Mouse (Mus musculus): ENCODE data around the gene Lrp1. TPM values are rescaled to one million over a fixed set of nuclear protein-coding genes. Genes with fewer than 3 reads are reported as not detected.
A peak's percentile ranks its signal among the peaks of the same experiment; 100 is the strongest.
"Not testable (repeated sequence)": the region's sequence is repeated elsewhere in the genome, so short reads cannot be mapped to it uniquely, and the experiment has no call there.

Lrp1 gene
- total RNA-seq (2021), result 100 to 1,000 TPM; 264 to 276 TPM
- long read RNA-seq, experiment 1, full-length matches to known transcripts, result 5 of 130 reads
- long read RNA-seq, experiment 1, partial matches to known transcripts, result 114 of 130 reads
- long read RNA-seq, experiment 1, other reads (novel, unspliced or antisense), result 11 of 130 reads
- long read RNA-seq, experiment 2, partial matches to known transcripts, result 68 of 70 reads
- long read RNA-seq, experiment 2, other reads (novel, unspliced or antisense), result 2 of 70 reads

DNA sequence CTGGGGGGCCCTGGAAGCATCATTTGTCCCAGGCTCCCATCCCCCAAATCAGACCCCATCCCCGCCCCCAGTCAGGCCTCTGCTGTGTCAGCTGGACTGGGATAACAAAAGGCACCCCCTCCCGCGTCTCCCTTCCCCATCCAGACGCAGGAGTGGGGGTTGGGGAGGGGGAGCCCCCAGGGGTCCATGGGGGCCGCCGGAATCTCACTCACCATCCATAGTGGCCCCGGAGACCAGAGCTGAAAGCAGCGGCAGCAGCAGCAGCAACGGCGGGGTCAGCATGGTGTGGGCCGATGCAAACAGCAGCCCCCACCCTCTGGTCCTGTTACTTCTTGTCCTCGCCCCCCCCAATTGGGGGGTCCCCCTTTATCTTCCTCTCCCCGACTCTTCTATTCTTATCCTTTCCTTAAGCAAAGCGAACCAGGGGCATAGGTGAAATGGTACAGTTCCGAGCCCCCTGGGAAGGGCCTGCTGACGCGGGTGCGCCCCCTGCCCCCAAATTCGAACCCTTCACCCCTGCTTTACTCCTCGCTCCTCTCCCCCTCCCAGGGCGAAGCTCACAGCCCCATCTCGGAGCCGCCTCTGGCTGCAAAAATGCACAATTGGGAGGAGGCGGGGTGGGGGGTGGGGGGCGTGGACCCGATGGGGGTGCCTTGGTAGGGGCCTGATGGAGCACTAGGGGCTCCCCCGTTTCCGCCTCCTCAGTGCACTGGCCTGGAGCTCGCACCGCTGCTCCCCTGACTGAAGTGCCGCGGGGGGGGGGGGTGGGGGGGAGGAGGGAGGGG is at the start of gene Lrp1:
Gene Lrp1 (minus strand): TSS at position 743 of the 785 bp plus-strand sequence.
- DNase-seq (ENCODE audit: low spot score in 2 of 2), result no peak

DNA sequence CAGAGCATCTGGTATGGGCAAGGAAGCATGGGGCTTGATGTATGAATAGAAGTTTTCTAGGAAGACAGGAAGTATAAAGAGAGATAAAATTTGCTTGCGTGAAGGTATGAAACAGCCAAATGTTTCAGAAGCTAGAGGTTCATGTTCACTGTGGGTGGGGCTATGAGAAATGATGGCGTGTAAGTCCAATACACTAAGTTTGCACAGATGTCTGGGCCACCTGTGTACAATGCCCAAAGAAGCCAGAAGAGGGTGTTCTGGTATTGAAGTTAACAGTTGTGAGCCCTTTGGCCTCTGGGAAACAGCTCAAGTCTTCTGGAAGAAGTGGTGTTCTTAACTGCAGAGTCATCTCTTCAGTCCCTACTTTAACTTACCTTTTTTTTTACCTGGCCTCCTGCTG is 49.2 kb upstream of the Lrp1 start:
- no peak for DNase-seq (ENCODE audit: low spot score in 2 of 2)

DNA sequence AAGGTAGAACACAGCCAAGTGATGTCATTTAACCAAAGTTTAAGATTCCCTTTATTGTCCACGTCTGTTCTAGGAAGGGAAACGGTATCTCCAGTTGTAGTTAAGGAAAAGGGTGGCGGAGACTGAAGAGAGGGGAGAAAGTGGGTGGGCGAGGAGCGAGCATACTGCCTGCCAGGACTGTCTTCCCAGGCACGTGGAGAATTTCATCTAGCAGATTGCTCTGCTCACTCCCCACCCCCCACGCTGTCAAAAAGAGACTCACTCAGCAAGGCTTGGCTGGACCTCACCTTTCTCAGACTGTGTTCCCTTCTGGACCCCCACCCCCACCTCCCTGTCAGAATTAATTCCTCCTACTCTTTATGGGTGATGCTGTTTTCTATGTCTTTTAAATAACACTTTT is 48.2 kb upstream of the Lrp1 start:
- DNase-seq (ENCODE audit: low spot score in 2 of 2), result peak; percentile 39 to 69

DNA sequence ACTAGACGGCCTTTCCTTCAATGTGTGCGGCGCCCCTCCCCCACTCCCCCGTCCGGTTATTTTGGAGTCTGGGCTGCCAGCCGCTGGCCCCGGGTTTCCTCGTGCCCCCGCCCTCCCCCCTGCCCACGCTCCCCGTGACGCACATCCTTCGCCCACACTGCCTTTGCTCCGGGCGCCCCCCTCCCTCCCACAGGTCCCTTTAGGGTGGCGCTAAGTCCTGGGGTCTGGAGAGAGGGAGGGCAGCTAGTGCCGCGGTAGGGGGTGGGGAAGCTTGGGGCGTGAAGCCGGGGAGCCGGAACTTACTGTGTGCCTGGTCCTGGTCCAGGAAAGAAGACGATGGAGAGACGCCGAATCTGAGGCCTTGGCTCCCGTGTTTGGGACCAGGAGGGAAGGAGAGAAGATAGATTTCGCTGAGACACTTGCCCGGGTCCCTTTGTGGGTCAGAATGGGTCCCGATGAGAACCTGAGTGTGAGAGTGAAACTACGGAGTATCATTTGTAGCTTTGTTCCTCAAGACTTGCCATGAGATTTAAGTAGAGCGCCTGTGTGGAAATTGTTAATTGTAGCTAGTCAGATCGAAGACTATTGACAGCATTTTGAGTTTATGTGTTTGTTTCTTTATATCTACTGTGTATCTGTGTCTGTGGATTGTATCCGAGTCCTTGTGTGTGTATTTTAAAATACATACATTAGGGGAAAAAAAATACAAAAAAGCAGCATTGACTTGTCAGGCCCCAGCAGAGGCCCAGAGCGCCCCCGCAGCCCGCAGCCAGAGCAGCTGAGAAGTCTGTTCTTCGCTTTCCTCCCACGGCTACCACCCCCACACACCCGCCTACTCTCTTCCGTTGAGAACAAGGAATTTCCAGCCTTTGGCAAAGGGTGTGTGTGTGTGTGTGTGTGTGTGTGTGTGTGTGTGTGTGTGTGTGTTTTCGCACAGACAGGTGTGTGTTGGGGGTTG is 47.4 kb upstream of the Lrp1 start, which contains the start of gene Nab2:
Gene Nab2 (minus strand): TSS at position 476 of the 958 bp plus-strand sequence.
- DNase-seq (ENCODE audit: low spot score in 2 of 2), result peak; percentile 84 to 87

DNA sequence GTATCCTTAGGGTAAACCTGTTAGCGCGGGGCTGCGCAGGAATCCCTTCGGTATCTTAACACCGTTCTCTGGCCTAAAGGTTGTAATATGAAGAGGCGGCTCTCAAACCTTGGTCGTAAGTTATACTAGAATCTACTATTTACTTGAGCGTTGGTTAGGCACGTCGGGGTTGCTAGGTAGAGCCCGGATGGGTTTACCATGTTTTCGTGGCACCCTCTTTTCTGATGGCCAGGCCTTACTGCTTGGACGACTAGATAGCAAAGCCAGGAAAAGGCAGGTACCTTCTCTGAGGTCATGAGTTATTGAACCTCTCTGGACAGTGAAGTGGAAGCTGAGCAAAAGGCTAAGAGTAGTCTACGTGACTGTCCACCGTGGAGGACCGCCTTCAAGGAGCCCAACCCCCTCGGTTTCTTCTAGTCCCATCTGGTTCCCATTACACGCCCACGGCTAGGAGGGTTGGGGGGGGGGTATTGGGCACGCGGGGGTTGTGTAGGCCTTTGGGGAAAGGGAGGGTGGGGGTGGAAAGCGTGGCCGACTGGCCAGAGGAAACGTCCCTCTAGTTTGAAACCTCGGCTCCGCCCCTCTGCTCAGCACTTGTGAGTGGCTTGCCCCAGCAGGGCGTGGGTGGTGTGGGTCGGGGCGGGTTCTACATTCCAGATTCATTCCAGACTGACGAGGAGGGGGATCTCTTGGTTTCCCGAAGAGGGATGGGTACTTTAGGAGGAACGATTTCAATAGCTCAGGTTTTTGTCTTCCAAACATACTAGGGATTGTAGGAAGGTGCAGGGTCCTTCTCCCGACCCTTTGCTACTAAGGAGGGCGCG is 46.5 kb upstream of the Lrp1 start:
- peak; percentile 64 to 75 for DNase-seq (ENCODE audit: low spot score in 2 of 2)

DNA sequence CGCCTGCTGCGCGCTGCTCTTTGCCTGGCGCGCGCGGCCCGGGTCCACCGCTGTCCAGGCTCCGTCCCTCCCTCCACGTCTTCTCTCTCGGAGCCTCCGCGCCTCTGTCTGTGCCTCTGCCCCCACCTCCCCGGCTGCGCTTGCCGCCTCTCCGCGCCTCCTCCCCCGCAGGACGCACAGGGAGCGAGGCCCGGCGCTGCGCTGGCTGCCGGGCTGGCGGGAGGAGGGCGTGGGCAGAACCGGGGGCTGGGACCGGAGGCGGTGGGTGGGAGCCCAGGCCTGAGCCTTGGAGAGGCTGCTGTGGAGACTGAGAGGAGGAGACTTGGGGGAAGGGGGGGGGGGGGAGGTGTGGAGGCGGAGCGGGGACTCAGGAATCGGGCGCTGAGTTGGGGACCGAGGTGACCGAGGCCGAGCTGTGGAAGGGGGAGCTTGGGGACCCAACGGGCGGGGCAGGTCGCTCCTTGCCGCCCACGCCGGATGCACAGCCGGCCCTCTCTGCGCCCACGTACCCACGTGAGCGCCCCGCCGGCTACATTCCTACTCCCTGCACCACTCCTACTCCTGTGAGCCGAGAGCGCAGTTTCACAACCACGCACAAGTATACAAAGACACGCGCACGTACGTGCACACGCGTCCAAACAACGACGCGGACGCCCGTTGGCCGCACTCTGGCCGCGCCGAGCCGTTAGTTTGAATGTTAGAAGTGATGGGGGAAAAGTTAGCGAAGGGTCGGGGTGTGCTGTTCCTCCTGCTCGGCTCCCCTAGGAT is 45.7 kb upstream of the Lrp1 start, which contains the start of gene Nemp1:
Gene Nemp1 (plus strand): TSS at position 401 of the 768 bp plus-strand sequence.
- DNase-seq (ENCODE audit: low spot score in 2 of 2), result peak; percentile 70 to 81

DNA sequence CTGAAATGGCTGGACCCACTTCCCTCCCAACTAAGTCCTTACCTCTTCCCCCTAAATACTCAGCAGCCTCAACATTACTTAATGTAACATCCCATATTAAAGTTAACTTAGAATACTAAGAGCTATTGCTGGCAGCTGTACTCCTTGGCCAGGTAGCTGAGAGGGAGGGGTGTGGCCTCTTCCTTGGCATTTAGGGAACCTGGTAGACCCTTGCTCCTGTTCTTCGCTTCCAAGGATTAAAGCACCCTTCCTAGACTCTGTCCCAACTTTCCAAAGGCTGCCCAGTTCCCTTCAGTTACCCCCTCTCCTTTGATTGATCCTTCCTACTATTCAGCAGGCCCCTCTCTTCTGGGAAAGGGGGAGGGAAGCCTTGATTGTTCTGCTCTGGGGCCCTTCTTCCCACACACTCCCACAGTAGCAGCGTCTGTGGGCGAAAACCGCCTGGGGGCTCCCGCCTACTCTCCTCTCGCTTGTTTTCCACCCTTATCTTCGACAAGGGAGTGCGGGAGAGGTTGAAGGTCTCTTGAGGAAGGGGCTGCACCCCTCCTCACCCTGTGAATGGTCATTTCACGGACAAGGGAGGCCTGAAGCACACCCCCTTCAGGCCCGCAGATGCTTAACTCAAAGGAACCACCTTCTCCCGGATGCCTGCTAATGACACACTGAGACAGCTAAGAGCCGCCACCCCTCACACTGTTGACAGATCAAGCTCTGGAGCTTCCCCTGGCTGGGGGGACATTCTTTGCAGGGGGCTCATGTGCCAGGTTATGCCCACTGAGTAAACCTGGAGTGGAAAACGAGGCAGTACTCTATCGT is 44.6 kb upstream of the Lrp1 start:
- DNase-seq (ENCODE audit: low spot score in 2 of 2), result no peak

DNA sequence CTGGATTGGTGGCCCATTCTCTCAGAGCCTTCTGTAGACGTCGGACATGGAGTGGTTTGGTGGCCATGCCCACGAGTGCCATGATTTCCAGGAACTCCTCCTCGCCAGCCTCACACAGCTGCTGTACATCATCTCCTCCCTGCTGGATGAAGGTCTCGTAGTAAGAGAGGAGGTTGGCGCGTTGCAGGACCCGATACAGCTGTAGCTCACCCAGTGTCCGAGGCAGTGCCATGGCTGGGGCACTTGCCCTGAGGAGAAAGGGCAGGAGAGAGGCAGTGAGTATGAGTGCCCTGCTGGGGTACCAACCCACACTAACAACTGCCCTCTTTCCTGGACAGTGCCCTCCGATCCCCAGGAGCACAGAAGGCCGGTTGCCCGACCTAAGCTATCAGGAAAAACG is 43.9 kb upstream of the Lrp1 start:
- DNase-seq (ENCODE audit: low spot score in 2 of 2), result no peak

DNA sequence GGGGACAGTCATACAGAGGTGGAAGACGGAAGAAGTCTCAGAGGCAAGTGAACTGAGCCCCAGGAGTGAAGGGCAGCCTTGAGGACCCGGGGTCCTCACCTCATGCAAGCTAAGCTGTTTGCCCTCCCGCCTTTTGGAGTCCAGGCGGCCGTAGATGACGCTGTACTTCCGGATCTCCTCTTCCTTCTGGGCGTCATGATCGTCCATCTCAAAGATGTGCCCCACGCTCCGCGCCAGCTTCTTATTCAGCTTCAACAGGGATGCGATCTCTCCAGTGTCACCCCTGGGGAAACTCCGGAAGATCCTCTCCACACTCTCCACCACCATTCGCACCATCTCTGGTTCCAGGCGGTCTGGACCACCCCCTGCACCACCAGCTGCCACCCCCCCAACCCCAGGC is 43.2 kb upstream of the Lrp1 start:
- DNase-seq (ENCODE audit: low spot score in 2 of 2), result no peak

DNA sequence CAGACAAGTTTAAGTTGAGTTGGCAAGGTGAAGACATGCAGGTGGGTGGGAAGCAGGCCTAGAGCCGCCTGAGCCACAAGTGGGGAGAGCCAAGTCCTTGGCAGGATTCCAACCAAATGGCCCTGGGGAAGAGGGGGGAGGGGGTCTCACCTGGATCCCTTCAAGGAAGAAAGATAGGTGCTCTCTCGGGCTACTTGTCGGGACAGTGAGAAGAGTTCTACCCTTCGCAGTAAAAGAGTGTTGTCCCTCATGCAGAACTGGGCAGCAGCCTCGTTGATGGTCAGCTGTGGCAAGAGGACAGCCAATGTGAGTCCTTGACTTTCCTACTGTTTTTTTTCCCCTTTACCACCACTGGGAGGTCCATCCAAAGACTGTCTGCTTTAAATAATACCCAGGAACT is 42.6 kb upstream of the Lrp1 start:
- no peak for DNase-seq (ENCODE audit: low spot score in 2 of 2)

DNA sequence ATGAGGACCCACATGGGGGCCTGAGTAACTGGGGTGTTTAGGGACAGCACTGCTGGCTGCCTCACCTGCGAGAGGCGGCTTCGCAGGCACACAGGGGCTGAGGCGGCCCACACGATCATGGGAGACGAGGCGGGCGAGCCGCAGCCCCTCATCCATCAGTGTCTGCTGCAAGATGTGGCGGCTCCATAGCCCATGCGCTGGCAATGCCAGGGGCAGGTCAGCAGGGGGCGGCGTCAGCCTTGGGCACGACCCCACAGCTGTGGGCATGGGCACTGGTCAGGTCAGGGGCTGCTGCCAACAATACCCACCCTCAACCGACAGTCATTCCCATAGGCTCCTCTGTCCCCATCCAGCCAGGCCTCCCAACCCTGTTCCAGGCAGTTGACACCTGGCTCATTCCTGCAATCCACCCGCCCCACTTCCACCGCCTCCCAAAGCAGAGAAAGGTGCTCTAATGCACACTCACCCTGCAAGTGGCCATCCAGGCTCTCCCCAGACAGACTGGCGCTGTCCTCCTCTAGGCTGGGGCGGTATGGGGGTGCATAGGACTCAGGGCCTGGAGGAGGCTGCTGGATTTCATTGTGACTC is 41.8 kb upstream of the Lrp1 start:
- peak in 1 of 2 experiments; percentile 39 for DNase-seq (ENCODE audit: low spot score in 2 of 2)

DNA sequence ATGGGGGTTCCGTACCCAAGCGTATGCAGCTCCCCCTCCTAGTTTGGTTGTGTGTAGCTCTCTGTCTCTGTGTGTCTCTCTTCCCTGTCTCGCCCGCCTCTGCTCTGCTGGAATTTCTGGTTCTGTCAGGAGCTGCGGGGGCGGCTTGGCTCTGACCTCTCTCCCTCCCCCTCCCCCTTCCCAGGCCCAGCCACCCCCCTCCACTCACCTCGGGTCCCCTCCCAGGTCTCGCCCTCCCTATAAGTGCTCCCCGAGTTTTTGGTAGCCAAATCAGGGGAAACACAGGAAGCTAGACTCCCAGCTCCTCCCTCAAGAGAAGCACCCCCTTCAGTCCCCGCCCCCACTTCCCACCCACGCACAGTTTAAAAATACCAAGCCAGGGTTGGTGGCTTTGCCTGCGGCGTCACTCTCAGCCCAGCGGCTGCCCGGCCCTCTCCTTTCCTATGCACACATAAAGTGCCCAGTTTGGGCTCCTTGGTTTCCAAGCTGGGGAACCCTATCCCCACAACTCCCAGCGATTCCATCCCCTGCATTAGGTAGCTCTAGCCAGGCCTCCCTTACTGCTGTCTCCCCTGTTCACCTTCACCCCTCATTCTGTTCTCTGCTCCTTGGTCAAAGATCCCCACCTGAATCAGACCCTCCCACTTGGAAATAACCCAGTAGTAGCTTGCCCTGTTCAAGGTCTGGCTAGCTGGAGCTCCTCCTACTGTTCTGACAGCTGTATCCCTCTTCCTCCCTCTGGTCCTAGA is 41.1 kb upstream of the Lrp1 start:
- DNase-seq (ENCODE audit: low spot score in 2 of 2), result peak; percentile 61 to 67

DNA sequence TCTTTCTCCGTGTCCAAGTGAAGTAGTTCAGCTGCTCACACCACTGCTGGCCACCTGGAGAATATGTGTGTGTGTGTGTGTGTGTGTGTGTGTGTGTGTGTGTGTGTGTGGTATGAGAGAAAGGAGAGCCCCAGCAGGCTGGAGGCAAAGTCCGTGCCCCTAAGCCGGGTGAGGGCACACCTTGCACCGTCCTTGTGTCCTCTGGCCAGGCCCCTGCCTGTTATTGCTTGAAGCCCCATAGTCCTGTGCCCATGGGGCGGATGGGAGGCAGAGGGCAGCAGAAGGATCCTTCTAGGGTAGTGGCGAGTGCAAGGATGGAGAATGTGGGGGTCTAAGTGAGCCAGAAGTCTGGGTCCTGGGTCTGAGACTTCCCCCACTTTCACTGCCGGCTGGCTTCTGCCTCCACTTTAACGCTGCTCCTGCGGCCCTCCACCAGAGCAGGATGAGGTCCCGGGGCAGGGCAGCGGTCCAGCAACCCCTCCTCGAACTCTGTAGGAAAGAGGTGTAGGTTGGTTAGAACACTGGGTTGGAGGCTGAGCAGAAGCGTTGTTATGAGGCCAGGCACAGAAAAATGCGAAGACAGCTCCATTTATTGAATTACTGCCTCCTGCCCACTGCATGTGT is 40.5 kb upstream of the Lrp1 start:
- no peak for DNase-seq (ENCODE audit: low spot score in 2 of 2)

DNA sequence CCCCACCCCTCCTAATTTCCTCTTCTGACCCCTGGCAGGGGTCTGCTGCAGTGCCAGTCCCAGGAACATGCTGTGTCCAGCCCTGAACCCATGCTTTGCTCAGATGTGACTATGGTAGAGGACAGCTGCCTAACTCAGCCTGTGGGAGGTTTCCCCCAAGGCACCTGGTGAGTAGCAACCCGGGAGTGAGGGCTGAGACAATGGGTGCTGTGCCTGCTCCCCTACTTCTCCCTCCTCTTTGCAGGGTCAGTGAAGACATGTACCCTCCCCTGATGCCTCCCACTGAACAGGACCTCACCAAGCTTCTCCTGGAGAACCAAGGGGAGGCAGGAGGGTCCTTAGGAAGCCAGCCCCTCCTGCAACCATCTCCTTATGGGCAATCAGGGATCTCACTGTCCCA is 38.6 kb upstream of the Lrp1 start:
- DNase-seq (ENCODE audit: low spot score in 2 of 2), result no peak

DNA sequence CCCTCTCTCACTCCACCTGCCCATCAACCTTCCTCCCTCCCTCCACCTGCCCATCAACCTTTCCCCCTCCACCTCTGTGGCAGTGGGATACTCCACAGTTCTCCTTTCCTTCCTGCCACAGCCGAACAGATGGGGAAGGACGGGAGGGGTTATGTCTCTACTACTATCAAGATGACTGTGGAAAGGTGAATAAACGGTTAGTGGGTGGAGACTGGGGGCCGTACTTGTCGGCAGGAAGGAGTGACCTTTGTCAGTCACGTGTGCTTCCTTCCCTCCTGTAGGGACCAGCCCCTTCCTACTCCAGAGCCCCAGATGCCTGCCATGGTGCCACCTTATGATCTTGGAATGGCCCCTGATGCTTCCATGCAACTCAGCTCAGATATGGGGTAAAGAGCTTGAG is 37.1 kb upstream of the Lrp1 start:
- no peak for DNase-seq (ENCODE audit: low spot score in 2 of 2)

DNA sequence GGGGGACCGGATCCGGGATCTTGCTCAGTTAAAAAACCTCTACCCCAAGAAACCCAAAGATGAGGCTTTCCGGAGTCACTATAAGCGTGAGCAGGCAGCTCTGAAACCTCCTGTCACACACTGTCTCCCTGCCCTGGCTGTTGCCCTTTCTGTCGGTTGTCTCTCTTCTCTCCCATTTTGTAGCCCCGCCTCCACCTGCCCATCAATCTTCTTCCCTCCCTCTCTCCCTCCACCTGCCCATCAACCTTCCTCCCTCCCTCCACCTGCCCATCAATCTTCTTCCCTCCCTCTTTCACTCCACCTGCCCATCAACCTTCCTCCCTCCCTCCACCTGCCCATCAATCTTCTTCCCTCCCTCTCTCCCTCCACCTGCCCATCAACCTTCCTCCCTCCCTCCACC is 36.7 kb upstream of the Lrp1 start:
- DNase-seq (ENCODE audit: low spot score in 2 of 2), result not testable (repeated sequence)

DNA sequence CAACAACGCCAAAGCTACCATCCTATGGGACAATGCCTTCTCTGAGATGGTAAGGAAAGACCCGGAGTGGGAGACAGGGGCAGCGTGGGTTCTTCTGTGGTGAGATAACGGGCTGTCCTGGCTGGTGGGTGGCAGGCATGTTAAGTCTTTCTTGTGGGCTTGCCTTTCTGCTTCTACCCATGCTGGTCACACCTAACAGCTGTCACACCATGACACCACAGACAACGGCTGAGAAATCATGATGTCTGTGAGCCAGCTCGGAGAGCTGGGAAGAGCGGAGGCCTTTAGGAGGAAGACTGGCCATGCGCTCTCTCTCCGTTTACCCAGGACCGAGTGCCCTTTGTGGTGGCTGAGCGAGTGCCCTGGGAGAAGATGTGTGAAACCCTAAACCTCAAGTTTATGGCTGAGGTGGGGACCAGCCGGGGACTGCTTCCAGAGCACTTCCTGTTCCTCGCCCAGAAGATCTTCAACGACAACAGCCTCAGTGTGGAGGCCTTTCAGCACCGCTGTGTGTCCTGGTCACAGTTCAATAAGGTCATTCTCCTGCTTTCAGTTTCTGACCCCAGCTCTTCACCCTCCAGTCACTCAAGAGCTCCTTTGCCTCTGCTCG is 34.1 kb upstream of the Lrp1 start:
- DNase-seq (ENCODE audit: low spot score in 2 of 2), result no peak

All from left cerebral cortex, adult 18-20 months (tissue).